Mouse (Mus musculus): ENCODE results near the gene Pbx4. TPM values are rescaled to one million over a fixed set of nuclear protein-coding genes. Genes with fewer than 3 reads are reported as not detected.

The Pbx4 gene
- total and polyA plus RNA-seq, 3 experiments: 1.0 to 5.9 (median 2.4) TPM

- in situ Hi-C loops (cut with MboI; ENCODE audit: low pct_ligation_motif_present, low pct_unique_long_range_greater_than_20kb, low sequenced_read_pairs): no loop called here
- Histone ChIP-seq H3K4me2 (ENCODE audit: insufficient read depth, low read depth, poor library complexity, severe bottlenecking) (no peak overlapping the region), H3K4me1 (ENCODE audit: control insufficient read depth in 1 of 2, insufficient read depth in 2 of 2) (peaks cover 2 to 13% of the 10 kb centered on the region in 2 experiments; a peak in 2 of 4 replicates), H3K79me2 (replicated peaks; ENCODE audit: control insufficient read depth, extremely low read depth, insufficient read depth, poor library complexity, severe bottlenecking) (no peaks in the 10 kb centered on the region), H3K36me3 (replicated peaks in 1 of 2; ENCODE audit: control insufficient read depth in 1 of 2, insufficient read depth in 1 of 2, low read length in 1 of 2) (peaks cover 2 to 13% of the 10 kb centered on the region in 2 experiments), H3K4me3 (replicated peaks in 1 of 3; ENCODE audit: low read depth in 2 of 3, low read length in 2 of 3, poor library complexity in 1 of 3) (no peak overlapping the region), H3K27me3 (replicated peaks) (no peaks in the 10 kb centered on the region), H3K9me3 (replicated peaks; ENCODE audit: low read length) (no peaks in the 10 kb centered on the region), H3K27ac (ENCODE audit: insufficient read depth, low read depth) (no peak overlapping the region), H3K9ac (ENCODE audit: insufficient read depth, low read depth) (no peak overlapping the region)
- dilution Hi-C loops (cut with MboI; ENCODE audit: extremely low pct_ligation_motif_present, extremely low pct_unique_long_range_greater_than_20kb, low sequenced_read_pairs): no loop called here
- TF ChIP-seq JUND (conservative IDR thresholded peaks at IDR 0.05; ENCODE audit: low read depth, low read length): no peak
- DNase-seq (ENCODE audit: extremely low read depth): no peak
Measured at GRCm38 (mm10) chr8:69863387-69864020, 31.2 kb downstream of the Pbx4 start.

GRCm38 (mm10) chr8:69864180-69864579 lies 31.9 kb downstream of the Pbx4 start:
- in situ Hi-C loops (cut with MboI; ENCODE audit: low pct_ligation_motif_present, low pct_unique_long_range_greater_than_20kb, low sequenced_read_pairs): no loop called here
- Histone ChIP-seq H3K27me3 (replicated peaks) (no peaks in the 10 kb centered on the region), H3K4me2 (ENCODE audit: insufficient read depth, low read depth, poor library complexity, severe bottlenecking) (no peak overlapping the region), H3K79me2 (replicated peaks; ENCODE audit: control insufficient read depth, extremely low read depth, insufficient read depth, poor library complexity, severe bottlenecking) (no peaks in the 10 kb centered on the region), H3K27ac (ENCODE audit: insufficient read depth, low read depth) (no peak overlapping the region), H3K9ac (ENCODE audit: insufficient read depth, low read depth) (no peak overlapping the region), H3K36me3 (replicated peaks in 1 of 2; ENCODE audit: control insufficient read depth in 1 of 2, insufficient read depth in 1 of 2, low read length in 1 of 2) (peaks cover 2 to 13% of the 10 kb centered on the region in 2 experiments), H3K9me3 (replicated peaks; ENCODE audit: low read length) (no peaks in the 10 kb centered on the region), H3K4me3 (replicated peaks in 1 of 3; ENCODE audit: low read depth in 2 of 3, low read length in 2 of 3, poor library complexity in 1 of 3) (no peak overlapping the region), H3K4me1 (ENCODE audit: control insufficient read depth in 1 of 2, insufficient read depth in 2 of 2) (peaks cover 2 to 13% of the 10 kb centered on the region in 2 experiments; a peak in 2 of 4 replicates)
- TF ChIP-seq RCOR1 (conservative IDR thresholded peaks at IDR 0.05; ENCODE audit: low read depth, low read length) (no peak), CHD2 (IDR thresholded peaks at IDR 0.05; ENCODE audit: low read length) (no peak), EP300 (IDR thresholded peaks at IDR 0.05; ENCODE audit: low read length) (no peak), PAX5 (IDR thresholded peaks at IDR 0.05; ENCODE audit: low read length) (no peak), ZC3H11A (IDR thresholded peaks at IDR 0.05; ENCODE audit: low read depth, low read length) (no peak), JUND (conservative IDR thresholded peaks at IDR 0.05; ENCODE audit: low read depth, low read length) (no peak), SIN3A (IDR thresholded peaks at IDR 0.05; ENCODE audit: low read length) (no peak), TCF12 (IDR thresholded peaks at IDR 0.05; ENCODE audit: low read depth, low read length) (no peak), MXI1 (IDR thresholded peaks at IDR 0.05; ENCODE audit: low read depth, low read length) (no peak), ELF1 (IDR thresholded peaks at IDR 0.05; ENCODE audit: low read depth, low read length) (no peak), USF1 (IDR thresholded peaks at IDR 0.05; ENCODE audit: low read depth, low read length) (no peak), USF2 (conservative IDR thresholded peaks at IDR 0.05; ENCODE audit: low read depth, low read length) (no peak), POLR2A (IDR thresholded peaks at IDR 0.05; ENCODE audit: low read depth, low read length) (no peak), CTCF (conservative IDR thresholded peaks at IDR 0.05 in 1 of 2, IDR thresholded peaks at IDR 0.05 in 1 of 2; ENCODE audit: low read depth in 2 of 2, low read length in 2 of 2) (no peak), TBP (conservative IDR thresholded peaks at IDR 0.05; ENCODE audit: low read depth, low read length) (no peak), ZNF384 (IDR thresholded peaks at IDR 0.05; ENCODE audit: low read depth, low read length) (no peak), CHD1 (IDR thresholded peaks at IDR 0.05; ENCODE audit: low read depth, low read length) (no peak), MAX (IDR thresholded peaks at IDR 0.05; ENCODE audit: low read length) (no peak), MAFK (IDR thresholded peaks at IDR 0.05; ENCODE audit: insufficient replicate concordance, low read length) (no peak)
- dilution Hi-C loops (cut with MboI; ENCODE audit: extremely low pct_ligation_motif_present, extremely low pct_unique_long_range_greater_than_20kb, low sequenced_read_pairs): no loop called here
- no peak for DNase-seq (ENCODE audit: extremely low read depth)

Measured in CH12.LX (cell line).